Mouse (Mus musculus): ENCODE data around the gene Armh1. TPM values are rescaled to one million over a fixed set of nuclear protein-coding genes. Genes with fewer than 3 reads are reported as not detected.

Armh1 gene
- total RNA-seq (2012; rRNA removed): 0.18 TPM in 1 of 2 replicates, not detected in the other

- Histone ChIP-seq H3K4me1 (ENCODE audit: control insufficient read depth in 2 of 2, insufficient read depth in 2 of 2, low read length in 2 of 2, poor library complexity in 1 of 2) (peaks cover 3 to 4% of the 10 kb centered on the region in 2 experiments; a peak in 3 of 4 replicates), H3K9me3 (ENCODE audit: control insufficient read depth, insufficient read depth, low read depth, low read length) (no peaks in the 10 kb centered on the region), H3K4me3 (ENCODE audit: insufficient read depth in 1 of 2, low read depth in 1 of 2, low read length in 2 of 2, poor library complexity in 1 of 2, severe bottlenecking in 1 of 2) (peak within 1 kb of the TSS; percentile 92 to 95), H3K9ac (ENCODE audit: insufficient read depth, low read depth, low read length, poor library complexity, severe bottlenecking) (peak within 1 kb of the TSS; percentile 88), H3K36me3 (ENCODE audit: control insufficient read depth, insufficient read depth, low read length, poor library complexity, severe bottlenecking) (no peaks in the 10 kb centered on the region), H3K27ac (ENCODE audit: insufficient read depth, low read depth, low read length, poor library complexity, severe bottlenecking) (peak within 1 kb of the TSS; percentile 91)
- TF ChIP-seq HCFC1 (IDR thresholded peaks at IDR 0.05; ENCODE audit: borderline replicate concordance, insufficient read depth, low read length) (peak; percentile 44; the same call in 1 of the 2 replicates), MAFK (IDR thresholded peaks at IDR 0.05; ENCODE audit: insufficient read depth, low read depth, low read length) (no peak)
- in situ Hi-C loops (cut with MboI; ENCODE audit: low sequenced_read_pairs in 2 of 2, unreplicated experiment in 2 of 2): no loop called here
- DNase-seq (ENCODE audit: low read depth, low spot score): peak; percentile 96
These were observed at the start of gene Armh1, which contains the start of gene Tmem53 for GRCm38 (mm10) chr4:117251801-117252316. TSS of gene Armh1 (minus strand) at chr4:117252125. TSS of gene Tmem53 (plus strand) at chr4:117251951.

GRCm38 (mm10) chr4:117299921-117300320 is 48.0 kb upstream of the Armh1 start:
- in situ Hi-C loops (cut with MboI; ENCODE audit: low sequenced_read_pairs in 2 of 2, unreplicated experiment in 2 of 2): loop anchor here in 1 of 2 experiments (25.0 kb wide), 1 partner anchor 212 kb away; no protein-coding TSS in a partner anchor

GRCm38 (mm10) chr4:117297819-117298218 is 45.9 kb upstream of the Armh1 start:
- Histone ChIP-seq H3K27ac (ENCODE audit: insufficient read depth, low read depth, low read length, poor library complexity, severe bottlenecking) (no peak overlapping the region), H3K4me3 (ENCODE audit: insufficient read depth in 1 of 2, low read depth in 1 of 2, low read length in 2 of 2, poor library complexity in 1 of 2, severe bottlenecking in 1 of 2) (no peak overlapping the region), H3K9me3 (ENCODE audit: control insufficient read depth, insufficient read depth, low read depth, low read length) (no peaks in the 10 kb centered on the region), H3K9ac (ENCODE audit: insufficient read depth, low read depth, low read length, poor library complexity, severe bottlenecking) (no peak overlapping the region), H3K4me1 (ENCODE audit: control insufficient read depth in 2 of 2, insufficient read depth in 2 of 2, low read length in 2 of 2, poor library complexity in 1 of 2) (peaks cover 0 to 17% of the 10 kb centered on the region in 2 experiments; a peak in 1 of 4 replicates), H3K36me3 (ENCODE audit: control insufficient read depth, insufficient read depth, low read length, poor library complexity, severe bottlenecking) (no peaks in the 10 kb centered on the region)
- in situ Hi-C loops (cut with MboI; ENCODE audit: low sequenced_read_pairs in 2 of 2, unreplicated experiment in 2 of 2): no loop called here
- no peak for TF ChIP-seq MAFK (IDR thresholded peaks at IDR 0.05; ENCODE audit: insufficient read depth, low read depth, low read length)
- no peak for TF ChIP-seq HCFC1 (IDR thresholded peaks at IDR 0.05; ENCODE audit: borderline replicate concordance, insufficient read depth, low read length)
- TF ChIP-seq ZNF384 (IDR thresholded peaks at IDR 0.05; ENCODE audit: low read depth, low read length): no peak
- TF ChIP-seq CHD2 (IDR thresholded peaks at IDR 0.05; ENCODE audit: low read depth, low read length): no peak
- TF ChIP-seq ZC3H11A (IDR thresholded peaks at IDR 0.05; ENCODE audit: borderline replicate concordance, low read depth, low read length): no peak
- no peak for DNase-seq (ENCODE audit: low read depth, low spot score)

More at GRCm38 (mm10) chr4:117299921-117300320, 48.0 kb upstream of the Armh1 start:
- H3K36me3 ChIP-seq (ENCODE audit: control insufficient read depth, insufficient read depth, low read length, poor library complexity, severe bottlenecking): no peaks in the 10 kb centered on the region
- H3K4me3 ChIP-seq (ENCODE audit: insufficient read depth in 1 of 2, low read depth in 1 of 2, low read length in 2 of 2, poor library complexity in 1 of 2, severe bottlenecking in 1 of 2): no peak overlapping the region
- H3K9me3 ChIP-seq (ENCODE audit: control insufficient read depth, insufficient read depth, low read depth, low read length): no peaks in the 10 kb centered on the region
- no peak overlapping the region for H3K27ac ChIP-seq (ENCODE audit: insufficient read depth, low read depth, low read length, poor library complexity, severe bottlenecking)
- TF ChIP-seq ZC3H11A (IDR thresholded peaks at IDR 0.05; ENCODE audit: borderline replicate concordance, low read depth, low read length) (no peak), HCFC1 (IDR thresholded peaks at IDR 0.05; ENCODE audit: borderline replicate concordance, insufficient read depth, low read length) (no peak), ZNF384 (IDR thresholded peaks at IDR 0.05; ENCODE audit: low read depth, low read length) (no peak), MAFK (IDR thresholded peaks at IDR 0.05; ENCODE audit: insufficient read depth, low read depth, low read length) (no peak), CHD2 (IDR thresholded peaks at IDR 0.05; ENCODE audit: low read depth, low read length) (no peak)
- no peak overlapping the region for H3K9ac ChIP-seq (ENCODE audit: insufficient read depth, low read depth, low read length, poor library complexity, severe bottlenecking)
- H3K4me1 ChIP-seq (ENCODE audit: control insufficient read depth in 2 of 2, insufficient read depth in 2 of 2, low read length in 2 of 2, poor library complexity in 1 of 2): peaks cover 3 to 24% of the 10 kb centered on the region in 2 experiments; a peak in 2 of 4 replicates
- DNase-seq (ENCODE audit: low read depth, low spot score): no peak

GRCm38 (mm10) chr4:117296849-117297593 is 45.1 kb upstream of the Armh1 start:
- Histone ChIP-seq H3K27ac (ENCODE audit: insufficient read depth, low read depth, low read length, poor library complexity, severe bottlenecking) (no peak overlapping the region), H3K36me3 (ENCODE audit: control insufficient read depth, insufficient read depth, low read length, poor library complexity, severe bottlenecking) (no peaks in the 10 kb centered on the region), H3K9me3 (ENCODE audit: control insufficient read depth, insufficient read depth, low read depth, low read length) (no peaks in the 10 kb centered on the region), H3K4me1 (ENCODE audit: control insufficient read depth in 2 of 2, insufficient read depth in 2 of 2, low read length in 2 of 2, poor library complexity in 1 of 2) (peaks cover 0 to 13% of the 10 kb centered on the region in 2 experiments; a peak in 1 of 4 replicates), H3K9ac (ENCODE audit: insufficient read depth, low read depth, low read length, poor library complexity, severe bottlenecking) (no peak overlapping the region), H3K4me3 (ENCODE audit: insufficient read depth in 1 of 2, low read depth in 1 of 2, low read length in 2 of 2, poor library complexity in 1 of 2, severe bottlenecking in 1 of 2) (no peak overlapping the region)
- in situ Hi-C loops (cut with MboI; ENCODE audit: low sequenced_read_pairs in 2 of 2, unreplicated experiment in 2 of 2): no loop called here
- no peak for TF ChIP-seq CHD2 (IDR thresholded peaks at IDR 0.05; ENCODE audit: low read depth, low read length)
- no peak for TF ChIP-seq ZNF384 (IDR thresholded peaks at IDR 0.05; ENCODE audit: low read depth, low read length)
- no peak for TF ChIP-seq HCFC1 (IDR thresholded peaks at IDR 0.05; ENCODE audit: borderline replicate concordance, insufficient read depth, low read length)
- TF ChIP-seq MAFK (IDR thresholded peaks at IDR 0.05; ENCODE audit: insufficient read depth, low read depth, low read length): no peak
- TF ChIP-seq ZC3H11A (IDR thresholded peaks at IDR 0.05; ENCODE audit: borderline replicate concordance, low read depth, low read length): no peak
- no peak for DNase-seq (ENCODE audit: low read depth, low spot score)
